Mouse (Mus musculus) midbrain, embryonic 11.5 days (tissue): ENCODE measurements around the gene Bbs4. TPM values are rescaled to one million over a fixed set of nuclear protein-coding genes. Genes with fewer than 3 reads are reported as not detected.

Source experiments
- ATAC-seq: fragments of 200-750 bp; cut with Nextera tagmentation; 2 replicates; pipeline ENCODE4 v1.8.0; 2017; ENCODE audit warnings: moderate TSS enrichment, moderate library complexity; ENCODE audit not compliant: low FRiP score
- DNase-seq: peaks from one replicate; pipeline ENCODE4 v3.0.0; 2015; ENCODE audit warnings: low spot score; ENCODE audit errors: missing footprints
- H3K27ac ChIP-seq: fragments of 300-500 bp; sonication (generic); 2 replicates; pipeline ENCODE4 v1.5.1; 2014; ENCODE audit warnings: low read depth, low read length
- H3K27me3 ChIP-seq: fragments of 300-500 bp; sonication (generic); 2 replicates; pipeline ENCODE4 v1.6.1; 2014; ENCODE audit warnings: mild to moderate bottlenecking, low read length, moderate library complexity, mixed read lengths; ENCODE audit not compliant: control insufficient read depth, insufficient read depth
- H3K36me3 ChIP-seq: fragments of 300-500 bp; sonication (generic); 2 replicates; pipeline ENCODE4 v1.6.1; 2014; ENCODE audit warnings: mild to moderate bottlenecking, low read length, moderate library complexity, mixed read lengths; ENCODE audit not compliant: control insufficient read depth, insufficient read depth
- H3K4me1 ChIP-seq: fragments of 300-500 bp; sonication (generic); 2 replicates; pipeline ENCODE4 v1.6.1; 2014; ENCODE audit warnings: low read length; ENCODE audit not compliant: control insufficient read depth, insufficient read depth
- H3K4me2 ChIP-seq: fragments of 300-500 bp; sonication (generic); 2 replicates; pipeline ENCODE4 v1.6.1; 2014; ENCODE audit warnings: mild to moderate bottlenecking, moderate library complexity
- H3K4me3 ChIP-seq: fragments of 300-500 bp; sonication (generic); 2 replicates; pipeline ENCODE4 v1.5.1; 2014; ENCODE audit warnings: low read depth, low read length
- H3K9ac ChIP-seq: fragments of 300-500 bp; sonication (generic); 2 replicates; pipeline ENCODE4 v1.6.1; 2014; ENCODE audit warnings: low read length
- H3K9me3 ChIP-seq: fragments of 300-500 bp; sonication (generic); 2 replicates; pipeline ENCODE4 v1.6.1; 2016; ENCODE audit warnings: low read length; ENCODE audit not compliant: control insufficient read depth
- WGBS: fragments of 180-500 bp; shearing (Covaris S2); extraction: QIAGEN DNeasy Blood & Tissue Kit; methylation state at CpG from one replicate; pipeline ENCODE4 v1.1.7; 2014; 5-methylcytosine and 5-hydroxymethylcytosine counted together
- polyA plus RNA-seq: library from polyadenylated mRNA; unstranded; fragments of >200 nt; fragmentation: Nextera tagmentation; extraction: Ambion mirVana; gene quantifications from 2 replicates; pipeline ENCODE4 v1.2.1, GENCODE M21; 2014

Gene Bbs4
- polyA plus RNA-seq, 1 experiment from 2014 or later = 20.9 TPM

- Histone ChIP-seq H3K4me2 (no peak overlapping the region), H3K4me1 (peaks cover 9% of the 10 kb centered on the region), H3K27ac (0 out of 2 replicates have a peak overlapping the region, but pooled peaks have one; percentile 10), H3K27me3 (no peaks in the 10 kb centered on the region), H3K36me3 (no peaks in the 10 kb centered on the region), H3K4me3 (no peak overlapping the region), H3K9ac (no peak overlapping the region), H3K9me3 (no peaks in the 10 kb centered on the region)
- ATAC-seq (no peak), DNase-seq (no peak)
- 77% methylated on average over 6 of the region's 6 CpGs for WGBS
Observed at GRCm38 (mm10) chr9:59289529-59290115, 63.7 kb downstream of the Bbs4 start.

GRCm38 (mm10) chr9:59288685-59289410, 64.5 kb downstream of the Bbs4 start:
- H3K9ac ChIP-seq = no peak overlapping the region
- no peak overlapping the region for H3K4me2 ChIP-seq
- ATAC-seq = no peak
- H3K27me3 ChIP-seq = no peaks in the 10 kb centered on the region
- H3K4me1 ChIP-seq = peaks cover 9% of the 10 kb centered on the region
- WGBS = 71% methylated on average over 3 of the region's 3 CpGs
- H3K9me3 ChIP-seq = no peaks in the 10 kb centered on the region
- H3K4me3 ChIP-seq = no peak overlapping the region
- H3K36me3 ChIP-seq = no peaks in the 10 kb centered on the region
- H3K27ac ChIP-seq = no peak overlapping the region
- DNase-seq = no peak

GRCm38 (mm10) chr9:59288058-59288457, 65.2 kb downstream of the Bbs4 start:
- no peak for ATAC-seq
- no peak overlapping the region for H3K27ac ChIP-seq

GRCm38 (mm10) chr9:59285614-59286013, 67.7 kb downstream of the Bbs4 start:
- H3K27ac ChIP-seq = no peak overlapping the region
- DNase-seq = no peak
- WGBS = 83% methylated on average over 6 of the region's 6 CpGs
- H3K9ac ChIP-seq = no peak overlapping the region
- H3K9me3 ChIP-seq = no peaks in the 10 kb centered on the region
- no peak overlapping the region for H3K4me2 ChIP-seq
- H3K4me3 ChIP-seq = no peak overlapping the region
- no peak for ATAC-seq
- 0 out of 2 replicates have a peak, but pooled peaks cover 1% of the 10 kb centered on the region for H3K4me1 ChIP-seq
- H3K36me3 ChIP-seq = no peaks in the 10 kb centered on the region
- no peaks in the 10 kb centered on the region for H3K27me3 ChIP-seq

More at GRCm38 (mm10) chr9:59288058-59288457, 65.2 kb downstream of the Bbs4 start:
- DNase-seq = no peak
- Histone ChIP-seq H3K36me3 (no peaks in the 10 kb centered on the region), H3K4me1 (peaks cover 8% of the 10 kb centered on the region), H3K27me3 (no peaks in the 10 kb centered on the region), H3K9ac (no peak overlapping the region), H3K4me3 (no peak overlapping the region), H3K9me3 (no peaks in the 10 kb centered on the region), H3K4me2 (no peak overlapping the region)
- WGBS = 73% methylated on average over 5 of the region's 5 CpGs

- no peaks in the 10 kb centered on the region for H3K9me3 ChIP-seq
- H3K27ac ChIP-seq = no peak overlapping the region
- H3K9ac ChIP-seq = no peak overlapping the region
- H3K36me3 ChIP-seq = no peaks in the 10 kb centered on the region
- H3K27me3 ChIP-seq = no peaks in the 10 kb centered on the region
- WGBS = 56% methylated on average over 7 of the region's 7 CpGs
- DNase-seq (no peak), ATAC-seq (peak; percentile 46; the same call in 1 of the 2 replicates)
- H3K4me2 ChIP-seq = 0 out of 2 replicates have a peak overlapping the region, but pooled peaks have one; percentile 10
- no peaks in the 10 kb centered on the region for H3K4me1 ChIP-seq
- H3K4me3 ChIP-seq = no peak overlapping the region
Observed at GRCm38 (mm10) chr9:59282683-59282986, 70.7 kb downstream of the Bbs4 start.

- H3K27ac ChIP-seq = no peak overlapping the region
- DNase-seq (peak; percentile 97), ATAC-seq (peak; percentile 38; the same call in 1 of the 2 replicates)
- no peaks in the 10 kb centered on the region for H3K27me3 ChIP-seq
- no peaks in the 10 kb centered on the region for H3K36me3 ChIP-seq
- no peaks in the 10 kb centered on the region for H3K4me1 ChIP-seq
- H3K4me3 ChIP-seq = no peak overlapping the region
- no peaks in the 10 kb centered on the region for H3K9me3 ChIP-seq
- 51% methylated on average over 26 of the region's 27 CpGs for WGBS
- H3K9ac ChIP-seq = no peak overlapping the region
- H3K4me2 ChIP-seq = 0 out of 2 replicates have a peak overlapping the region, but pooled peaks have one; percentile 10
Observed at GRCm38 (mm10) chr9:59281871-59282682, 71.2 kb downstream of the Bbs4 start.

GRCm38 (mm10) chr9:59280888-59281287, 72.4 kb downstream of the Bbs4 start:
- H3K36me3 ChIP-seq = no peaks in the 10 kb centered on the region
- no peaks in the 10 kb centered on the region for H3K27me3 ChIP-seq
- ATAC-seq (no peak), DNase-seq (no peak)
- H3K27ac ChIP-seq = no peak overlapping the region
- H3K4me3 ChIP-seq = no peak overlapping the region
- H3K9me3 ChIP-seq = no peaks in the 10 kb centered on the region
- no peaks in the 10 kb centered on the region for H3K4me1 ChIP-seq
- no peak overlapping the region for H3K4me2 ChIP-seq
- WGBS = 91% methylated on average over 5 of the region's 5 CpGs
- H3K9ac ChIP-seq = no peak overlapping the region

GRCm38 (mm10) chr9:59278694-59279093, 74.6 kb downstream of the Bbs4 start:
- no peaks in the 10 kb centered on the region for H3K4me1 ChIP-seq
- no peak overlapping the region for H3K27ac ChIP-seq
- no peaks in the 10 kb centered on the region for H3K9me3 ChIP-seq
- no peak overlapping the region for H3K9ac ChIP-seq
- H3K4me2 ChIP-seq = no peak overlapping the region
- WGBS = 91% methylated on average over 5 of the region's 5 CpGs
- DNase-seq (no peak), ATAC-seq (no peak)
- H3K27me3 ChIP-seq = no peaks in the 10 kb centered on the region
- H3K4me3 ChIP-seq = no peak overlapping the region
- no peaks in the 10 kb centered on the region for H3K36me3 ChIP-seq

GRCm38 (mm10) chr9:59278199-59278598, 75.1 kb downstream of the Bbs4 start:
- Histone ChIP-seq H3K36me3 (no peaks in the 10 kb centered on the region), H3K4me1 (no peaks in the 10 kb centered on the region), H3K4me2 (no peak overlapping the region), H3K9ac (no peak overlapping the region), H3K27me3 (no peaks in the 10 kb centered on the region), H3K4me3 (no peak overlapping the region), H3K27ac (no peak overlapping the region), H3K9me3 (no peaks in the 10 kb centered on the region)
- no peak for DNase-seq
- ATAC-seq = no peak
- 91% methylated on average over 2 of the region's 2 CpGs for WGBS
